Mouse (Mus musculus) E14TG2a.4 (cell line): Measurements from ENCODE around the gene Tet3.

Experiments
- H3K27me3 ChIP-seq: 2 replicates; pipeline ENCODE4 v1.6.1; 2014; ENCODE audit warnings: low read length, control low read depth; ENCODE audit not compliant: insufficient read depth
- H3K36me3 ChIP-seq: 2 replicates; pipeline ENCODE4 v1.6.1; 2014; ENCODE audit warnings: low read length, control low read depth; ENCODE audit not compliant: insufficient read depth
- H3K4me1 ChIP-seq: replicated peaks from 2 replicates; pipeline ENCODE4 v1.6.1; 2014; ENCODE audit warnings: low read depth, low read length, control low read depth
- H3K4me3 ChIP-seq: replicated peaks from 2 replicates; pipeline ENCODE4 v1.5.1; 2014; ENCODE audit warnings: mild to moderate bottlenecking, low read length
- H3K9me3 ChIP-seq: 2 replicates; pipeline ENCODE4 v1.6.1; 2014; ENCODE audit warnings: low read length, control low read depth
- CTCF ChIP-seq: conservative IDR thresholded peaks from 2 replicates; pipeline ENCODE4 v1.5.1; 2014; ENCODE audit warnings: low read length
- NANOG ChIP-seq: IDR thresholded peaks from 2 replicates; pipeline ENCODE4 v1.6.1; 2014; ENCODE audit warnings: borderline replicate concordance, low read length, mixed read lengths
- POU5F1 ChIP-seq: IDR thresholded peaks from 2 replicates; pipeline ENCODE4 v1.6.1; 2014; ENCODE audit warnings: low read length, borderline replicate concordance

The Tet3 gene

GRCm38 (mm10) chr6:83417531-83417930 lies 41.4 kb downstream of the Tet3 start:
- no peak for TF ChIP-seq NANOG
- TF ChIP-seq POU5F1: no peak
- no peak for TF ChIP-seq CTCF
- Histone ChIP-seq H3K4me1 (peaks cover 30% of the 10 kb centered on the region), H3K36me3 (no peaks in the 10 kb centered on the region), H3K27me3 (peaks cover 94% of the 10 kb centered on the region), H3K9me3 (peaks cover 14% of the 10 kb centered on the region), H3K4me3 (no peak overlapping the region)

- peaks cover 30% of the 10 kb centered on the region for H3K4me1 ChIP-seq
- H3K36me3 ChIP-seq: no peaks in the 10 kb centered on the region
- H3K4me3 ChIP-seq: no peak overlapping the region
- peaks cover 12% of the 10 kb centered on the region for H3K9me3 ChIP-seq
- no peak for TF ChIP-seq CTCF
- no peak for TF ChIP-seq NANOG
- TF ChIP-seq POU5F1: no peak
- peaks cover 94% of the 10 kb centered on the region for H3K27me3 ChIP-seq
Measured at GRCm38 (mm10) chr6:83417104-83417502, 41.8 kb downstream of the Tet3 start.

GRCm38 (mm10) chr6:83416261-83417103 lies 42.4 kb downstream of the Tet3 start:
- peaks cover 30% of the 10 kb centered on the region for H3K4me1 ChIP-seq
- TF ChIP-seq POU5F1 (no peak), CTCF (no peak), NANOG (no peak)
- H3K4me3 ChIP-seq: no peak overlapping the region
- H3K27me3 ChIP-seq: peaks cover 95% of the 10 kb centered on the region
- no peaks in the 10 kb centered on the region for H3K36me3 ChIP-seq
- peaks cover 9% of the 10 kb centered on the region for H3K9me3 ChIP-seq

GRCm38 (mm10) chr6:83415356-83415940 lies 43.4 kb downstream of the Tet3 start:
- peaks cover 93% of the 10 kb centered on the region for H3K27me3 ChIP-seq
- TF ChIP-seq POU5F1 (no peak), CTCF (no peak), NANOG (no peak)
- H3K4me3 ChIP-seq: no peak overlapping the region
- H3K4me1 ChIP-seq: peaks cover 22% of the 10 kb centered on the region
- 0 out of 2 replicates have a peak, but pooled peaks cover 5% of the 10 kb centered on the region for H3K9me3 ChIP-seq
- H3K36me3 ChIP-seq: no peaks in the 10 kb centered on the region

- Histone ChIP-seq H3K9me3 (0 out of 2 replicates have a peak, but pooled peaks cover 5% of the 10 kb centered on the region), H3K27me3 (peaks cover 90% of the 10 kb centered on the region), H3K36me3 (no peaks in the 10 kb centered on the region), H3K4me1 (peaks cover 22% of the 10 kb centered on the region), H3K4me3 (no peak overlapping the region)
- TF ChIP-seq CTCF (no peak), POU5F1 (no peak), NANOG (no peak)
Measured at GRCm38 (mm10) chr6:83414601-83415355, 44.1 kb downstream of the Tet3 start.

- peaks cover 21% of the 10 kb centered on the region for H3K4me1 ChIP-seq
- peaks cover 84% of the 10 kb centered on the region for H3K27me3 ChIP-seq
- no peaks in the 10 kb centered on the region for H3K36me3 ChIP-seq
- TF ChIP-seq CTCF (no peak), NANOG (no peak), POU5F1 (no peak)
- H3K4me3 ChIP-seq: no peak overlapping the region
- H3K9me3 ChIP-seq: 0 out of 2 replicates have a peak, but pooled peaks cover 5% of the 10 kb centered on the region
Measured at GRCm38 (mm10) chr6:83413686-83414085, 45.2 kb downstream of the Tet3 start.

- peaks cover 81% of the 10 kb centered on the region for H3K27me3 ChIP-seq
Measured at GRCm38 (mm10) chr6:83412854-83413401, 46.0 kb downstream of the Tet3 start.

GRCm38 (mm10) chr6:83412362-83412853 lies 46.5 kb downstream of the Tet3 start:
- Histone ChIP-seq H3K4me3 (no peak overlapping the region), H3K4me1 (peaks cover 16% of the 10 kb centered on the region), H3K9me3 (0 out of 2 replicates have a peak, but pooled peaks cover 5% of the 10 kb centered on the region), H3K36me3 (no peaks in the 10 kb centered on the region), H3K27me3 (peaks cover 77% of the 10 kb centered on the region)
- no peak for TF ChIP-seq NANOG
- no peak for TF ChIP-seq POU5F1
- TF ChIP-seq CTCF: no peak

More at GRCm38 (mm10) chr6:83412854-83413401, 46.0 kb downstream of the Tet3 start:
- Histone ChIP-seq H3K36me3 (no peaks in the 10 kb centered on the region), H3K9me3 (0 out of 2 replicates have a peak, but pooled peaks cover 5% of the 10 kb centered on the region), H3K4me1 (peaks cover 16% of the 10 kb centered on the region), H3K4me3 (no peak overlapping the region)
- TF ChIP-seq NANOG (no peak), POU5F1 (no peak), CTCF (no peak)
